Mouse (Mus musculus) embryonic fibroblast, embryonic 13.5 days (primary cell): ENCODE data around the gene Tnr. TPM values are rescaled to one million over a fixed set of nuclear protein-coding genes. Genes with fewer than 3 reads are reported as not detected.

Experiments
- H3K27ac ChIP-seq: 2 replicates; pipeline ENCODE4 v1.5.1; 2012; ENCODE audit warnings: low read length, control low read depth, inconsistent platforms; ENCODE audit not compliant: insufficient read depth
- H3K4me1 ChIP-seq: 2 replicates; pipeline ENCODE4 v1.6.1; 2011; ENCODE audit warnings: low read length; ENCODE audit not compliant: control insufficient read depth, insufficient read depth
- H3K4me3 ChIP-seq: 2 replicates; pipeline ENCODE4 v1.5.1; 2011; ENCODE audit warnings: mild to moderate bottlenecking, control low read depth, low read length; ENCODE audit not compliant: insufficient read depth
- CTCF ChIP-seq: IDR thresholded peaks from 2 replicates; pipeline ENCODE4 v1.5.1; 2011; ENCODE audit warnings: mild to moderate bottlenecking, control low read depth, low read length, moderate library complexity, borderline replicate concordance; ENCODE audit not compliant: insufficient read depth
- POLR2A ChIP-seq: IDR thresholded peaks from 2 replicates; pipeline ENCODE4 v1.6.1; 2011; ENCODE audit warnings: low read depth, mild to moderate bottlenecking, control low read depth, low read length, moderate library complexity
- polyA plus RNA-seq: library from polyadenylated mRNA; stranded (reverse); fragments of >200 nt; gene quantifications from 2 replicates; pipeline ENCODE4 v1.2.4, GENCODE M21; 2011; ENCODE audit warnings: low read depth; ENCODE audit not compliant: missing spikeins, insufficient read length

Tnr gene
- polyA plus RNA-seq, 1 experiment, result 0.09 TPM

DNA sequence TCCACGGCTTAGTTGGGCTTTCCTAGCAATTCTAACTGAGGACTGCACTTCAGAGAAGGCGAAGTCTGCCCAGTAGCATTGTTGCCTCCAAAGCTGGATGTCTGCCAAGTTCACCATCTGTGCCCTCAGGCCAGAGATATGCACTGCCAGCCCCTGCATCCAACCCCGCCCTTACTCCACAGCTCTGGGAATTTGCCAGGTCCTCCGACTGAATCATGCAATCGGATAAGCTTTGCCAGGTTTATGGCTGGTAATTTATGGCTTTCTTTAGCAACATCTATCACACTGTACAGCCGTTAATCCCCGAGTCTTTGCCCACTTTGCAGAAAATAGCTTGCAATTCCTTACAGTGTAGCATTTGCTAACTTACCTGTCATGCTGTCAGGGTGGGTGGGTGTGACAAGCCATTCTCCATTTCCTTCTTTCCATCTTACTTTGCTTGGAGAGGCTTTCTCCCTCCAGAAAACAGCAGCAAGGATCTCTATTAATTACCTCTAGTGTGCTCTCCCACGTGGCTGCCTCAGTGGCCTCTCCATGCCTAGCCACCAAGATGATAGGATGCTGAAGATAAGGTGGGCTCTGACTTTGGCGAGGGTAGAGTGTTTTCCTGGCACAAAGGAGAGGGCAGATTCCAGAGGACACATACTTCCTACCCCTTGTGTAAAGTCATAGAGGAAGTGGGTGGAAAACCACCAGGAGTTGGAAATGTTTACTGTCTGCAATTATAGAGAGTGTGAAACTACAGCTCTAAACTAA is 163.1 kb downstream of the Tnr start:
- no peak for TF ChIP-seq POLR2A
- no peak for TF ChIP-seq CTCF
- no peak overlapping the region for H3K4me3 ChIP-seq
- peaks cover 7% of the 10 kb centered on the region; the same call in 1 of the 2 replicates for H3K4me1 ChIP-seq
- H3K27ac ChIP-seq, result no peak overlapping the region

GRCm38 (mm10) chr1:159696717-159697116 is 173.1 kb downstream of the Tnr start:
- H3K27ac ChIP-seq, result no peak overlapping the region
- H3K4me3 ChIP-seq, result no peak overlapping the region
- H3K4me1 ChIP-seq, result no peaks in the 10 kb centered on the region
- no peak for TF ChIP-seq POLR2A
- TF ChIP-seq CTCF, result no peak

DNA sequence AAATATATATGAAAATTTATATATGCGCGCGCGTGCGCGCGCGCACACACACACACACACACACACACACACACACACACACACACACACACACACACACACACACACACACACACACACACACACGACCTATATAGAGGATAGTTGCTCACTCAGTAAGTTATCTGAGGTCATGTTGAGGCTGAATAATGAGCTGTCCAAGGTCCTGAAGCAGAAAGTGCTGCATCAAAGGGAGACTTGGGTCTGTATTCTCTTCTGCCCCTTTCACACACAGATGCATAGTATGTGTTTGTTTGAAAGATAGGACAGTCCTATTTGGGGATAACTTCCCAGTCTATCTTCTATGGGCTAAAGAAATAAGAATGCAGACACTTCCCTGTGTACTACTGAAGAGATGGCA is 178.5 kb downstream of the Tnr start:
- H3K27ac ChIP-seq, result no peak overlapping the region
- no peak for TF ChIP-seq CTCF
- TF ChIP-seq POLR2A, result no peak
- H3K4me3 ChIP-seq, result no peak overlapping the region
- no peaks in the 10 kb centered on the region for H3K4me1 ChIP-seq

DNA sequence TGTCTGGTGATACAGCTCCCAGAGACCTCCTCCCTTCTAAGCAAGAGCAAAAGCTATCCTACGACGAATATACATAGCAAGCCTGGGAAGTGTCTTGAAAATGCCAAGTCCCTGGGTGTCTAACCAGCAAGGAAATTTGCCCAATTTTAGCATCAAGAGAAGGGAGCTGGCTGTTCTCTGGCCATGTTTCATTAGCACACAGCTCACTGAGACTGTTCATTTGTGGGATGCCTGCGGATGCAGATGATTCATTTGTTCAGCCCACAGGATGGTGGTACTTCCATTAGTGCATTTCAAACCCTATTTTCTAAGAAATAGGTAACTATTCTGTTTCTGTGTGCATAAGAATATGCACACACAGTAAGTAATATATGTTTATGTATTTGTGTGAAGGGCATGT is 181.4 kb downstream of the Tnr start:
- no peaks in the 10 kb centered on the region for H3K4me1 ChIP-seq
- no peak for TF ChIP-seq POLR2A
- no peak for TF ChIP-seq CTCF
- H3K27ac ChIP-seq, result no peak overlapping the region
- H3K4me3 ChIP-seq, result no peak overlapping the region

GRCm38 (mm10) chr1:159716301-159716700 is 192.7 kb downstream of the Tnr start:
- Histone ChIP-seq H3K4me1 (no peaks in the 10 kb centered on the region), H3K4me3 (no peak overlapping the region), H3K27ac (no peak overlapping the region)
- no peak for TF ChIP-seq CTCF
- no peak for TF ChIP-seq POLR2A

GRCm38 (mm10) chr1:159717016-159717415 is 193.4 kb downstream of the Tnr start:
- Histone ChIP-seq H3K4me1 (no peaks in the 10 kb centered on the region), H3K4me3 (no peak overlapping the region), H3K27ac (no peak overlapping the region)
- TF ChIP-seq CTCF (no peak), POLR2A (no peak)

GRCm38 (mm10) chr1:159723733-159724132 is 200.2 kb downstream of the Tnr start:
- no peaks in the 10 kb centered on the region for H3K4me1 ChIP-seq
- TF ChIP-seq POLR2A, result no peak
- no peak for TF ChIP-seq CTCF
- H3K4me3 ChIP-seq, result no peak overlapping the region
- no peak overlapping the region for H3K27ac ChIP-seq

- TF ChIP-seq CTCF, result no peak
- no peak for TF ChIP-seq POLR2A
- H3K27ac ChIP-seq, result no peak overlapping the region
- H3K4me1 ChIP-seq, result no peaks in the 10 kb centered on the region
- no peak overlapping the region for H3K4me3 ChIP-seq
These were observed 205.7 kb downstream of the Tnr start for GRCm38 (mm10) chr1:159729270-159729669.

- no peak overlapping the region for H3K27ac ChIP-seq
- TF ChIP-seq CTCF (no peak), POLR2A (no peak)
- no peak overlapping the region for H3K4me3 ChIP-seq
- no peaks in the 10 kb centered on the region for H3K4me1 ChIP-seq
These were observed 207.3 kb downstream of the Tnr start for GRCm38 (mm10) chr1:159730826-159731225.

DNA sequence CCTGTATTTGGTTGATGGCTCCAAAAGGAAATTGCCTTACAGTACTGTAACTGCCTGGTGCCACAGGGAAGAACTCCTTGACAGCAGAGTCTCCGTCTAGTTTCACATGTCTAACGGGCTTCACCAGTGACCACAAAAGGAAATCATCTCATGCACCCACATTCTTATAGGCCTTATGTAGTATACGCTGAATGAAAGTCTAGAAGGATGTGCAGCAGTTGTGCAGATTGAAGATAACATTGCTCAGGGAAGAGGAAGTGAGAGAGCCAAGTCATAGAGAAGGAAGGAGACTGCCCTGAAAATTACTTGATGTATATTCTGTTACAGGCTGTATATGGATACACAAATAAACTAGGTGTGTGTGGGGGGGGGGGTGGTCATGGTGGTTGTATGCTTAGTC is 211.5 kb downstream of the Tnr start:
- H3K27ac ChIP-seq, result no peak overlapping the region
- TF ChIP-seq CTCF (no peak), POLR2A (no peak)
- no peak overlapping the region for H3K4me3 ChIP-seq
- no peaks in the 10 kb centered on the region for H3K4me1 ChIP-seq
